Mouse (Mus musculus): ENCODE measurements around the gene Lcn12. TPM values are rescaled to one million over a fixed set of nuclear protein-coding genes. Genes with fewer than 3 reads are reported as not detected.
A peak's percentile ranks its signal among the peaks of the same experiment; 100 is the strongest.

Gene Lcn12
- total RNA-seq, 2 experiments from 2014 or later: not detected

DNA sequence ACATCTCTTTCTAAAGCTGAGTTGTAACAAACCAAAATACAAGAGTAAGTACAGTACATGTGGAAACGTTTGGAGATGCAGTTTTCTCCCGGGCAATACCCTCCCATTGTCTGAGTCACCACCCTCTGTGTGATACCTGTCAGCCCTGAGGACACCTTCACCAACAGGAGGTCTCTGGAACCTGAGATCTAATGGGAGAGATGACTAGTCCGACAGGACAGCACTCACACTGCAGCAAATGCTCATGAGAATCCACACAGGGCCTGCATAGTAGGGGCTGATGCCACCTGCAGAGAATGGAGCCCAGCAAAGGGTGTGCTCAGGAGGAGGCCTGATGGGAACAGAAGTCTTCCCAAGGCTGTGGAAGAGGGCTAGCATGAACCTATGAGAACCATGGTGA lies 32.3 kb downstream of the Lcn12 start:
- no peak for DNase-seq (ENCODE audit: low spot score in 2 of 2)

DNA sequence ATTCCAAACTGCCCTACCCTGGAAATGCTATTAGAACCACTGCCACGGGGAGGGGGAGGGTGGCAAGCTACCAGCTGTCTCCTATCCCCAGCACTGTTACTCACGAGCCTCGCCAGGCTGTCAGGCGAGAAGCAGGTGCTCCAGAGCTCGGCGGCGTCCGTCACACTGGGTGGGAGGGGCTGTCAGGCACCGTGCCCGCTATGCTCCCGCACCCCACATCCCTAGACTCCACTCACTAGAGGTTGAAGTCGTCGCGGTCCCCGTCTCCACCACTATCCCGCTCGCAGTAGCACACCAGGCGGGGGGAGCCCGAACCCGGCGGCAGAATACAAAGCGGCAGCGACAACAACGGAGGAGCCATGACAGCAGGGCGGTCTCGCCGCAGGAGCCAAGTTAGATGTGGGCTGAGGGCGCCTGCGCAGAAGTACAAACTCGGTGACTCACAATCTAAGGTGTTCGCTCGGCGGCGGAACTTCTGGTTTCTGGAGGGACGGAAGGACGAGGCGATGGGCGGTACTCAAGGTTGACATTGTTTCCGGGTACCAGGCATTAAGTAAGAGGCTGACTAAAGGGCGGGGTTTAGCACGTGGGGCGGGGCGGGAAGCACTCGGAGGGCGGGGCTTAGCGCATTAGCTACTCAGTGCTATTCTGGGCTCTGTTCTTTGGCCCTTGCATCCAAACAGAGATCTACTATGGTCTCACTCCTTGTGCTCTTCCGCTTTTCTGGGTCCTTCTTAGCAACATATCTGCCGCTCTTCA lies 33.0 kb downstream of the Lcn12 start, which contains the start of gene Paxx:
Gene Paxx, minus strand, starts transcription at position 544 of the 759 bp plus-strand sequence.
- peak; percentile 82 to 85 for DNase-seq (ENCODE audit: low spot score in 2 of 2)

DNA sequence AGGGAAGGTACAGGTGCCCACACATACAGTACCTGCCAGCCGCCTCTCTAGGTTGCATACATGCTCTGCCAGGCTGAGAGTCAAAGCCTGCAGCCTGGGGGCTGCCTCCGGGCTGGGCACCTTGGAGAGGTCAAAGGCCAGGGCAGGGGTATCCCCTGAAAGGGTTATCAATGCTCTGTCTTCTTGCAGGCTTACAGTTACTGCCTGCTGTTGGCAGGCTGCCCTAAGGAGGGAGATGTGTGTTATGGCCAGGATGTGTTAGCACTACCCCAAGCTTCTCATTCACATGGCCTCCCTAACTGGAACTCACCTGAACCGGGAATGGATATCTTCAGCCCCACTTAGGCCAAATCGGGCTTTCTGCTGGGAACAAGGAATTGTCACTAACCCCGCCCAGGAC lies 33.6 kb downstream of the Lcn12 start:
- DNase-seq (ENCODE audit: low spot score in 2 of 2): peak in 1 of 2 experiments; percentile 26

DNA sequence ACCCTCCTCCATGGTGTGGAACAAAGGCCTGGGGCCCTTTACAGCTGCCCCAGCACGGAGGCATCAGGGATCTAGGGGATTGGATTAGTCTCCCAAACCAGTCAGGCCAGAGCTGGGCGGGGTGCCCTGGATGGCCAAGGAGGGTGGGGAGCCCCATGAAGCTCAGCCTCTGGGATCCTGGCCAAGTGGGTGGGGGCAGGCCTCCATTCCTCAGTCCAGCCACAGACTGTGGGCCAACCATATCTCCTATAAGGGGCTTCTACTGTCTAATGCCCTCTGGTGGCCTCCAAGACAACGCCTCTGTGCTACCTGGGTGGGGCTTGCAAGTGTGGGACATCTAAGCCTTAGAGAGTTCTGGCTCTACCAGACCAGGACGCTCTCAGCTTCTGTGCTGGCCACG lies 34.8 kb downstream of the Lcn12 start:
- DNase-seq (ENCODE audit: low spot score in 2 of 2): no peak

DNA sequence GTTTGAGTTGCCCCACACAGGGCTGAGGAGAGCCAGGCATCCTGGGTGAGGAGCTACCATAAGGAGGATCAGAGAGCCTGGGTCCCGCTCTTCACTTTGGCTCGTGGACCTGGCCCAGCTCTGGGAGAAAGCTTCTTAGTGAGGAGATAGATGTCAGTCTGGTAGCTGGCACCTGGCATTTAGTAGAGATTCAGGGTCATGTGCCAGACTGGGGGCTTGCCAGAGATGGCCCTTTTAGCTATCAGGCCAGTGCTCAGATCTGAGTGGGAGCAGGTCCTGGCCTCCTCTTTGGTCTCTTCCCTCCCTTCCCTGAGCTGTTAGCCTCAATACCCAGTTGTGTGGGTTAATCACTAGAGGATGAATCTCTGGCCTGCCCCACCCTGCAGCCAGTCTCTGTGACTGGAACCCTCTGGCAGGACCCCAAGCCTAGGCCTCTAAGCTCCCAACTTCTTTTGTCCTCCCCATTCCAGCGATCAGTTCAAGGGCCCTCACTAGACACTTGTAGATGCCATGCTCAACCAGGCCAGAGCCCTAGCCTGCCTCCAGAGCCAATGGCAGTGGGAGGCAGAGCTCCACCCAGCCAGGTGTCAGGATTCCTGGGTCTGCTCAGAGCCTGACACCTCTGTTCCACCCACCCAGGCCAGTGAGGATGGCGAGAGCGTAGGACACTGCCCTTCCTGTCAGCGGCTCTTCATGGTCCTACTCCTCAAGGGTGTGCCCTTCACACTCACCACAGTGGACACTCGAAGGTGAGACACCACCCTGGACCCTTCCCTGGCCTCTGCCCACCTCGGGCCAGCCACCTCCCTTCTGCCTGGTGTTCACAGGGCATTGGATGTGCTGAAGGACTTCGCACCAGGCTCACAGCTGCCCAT lies 36.5 kb downstream of the Lcn12 start:
- DNase-seq (ENCODE audit: low spot score in 2 of 2): no peak

DNA sequence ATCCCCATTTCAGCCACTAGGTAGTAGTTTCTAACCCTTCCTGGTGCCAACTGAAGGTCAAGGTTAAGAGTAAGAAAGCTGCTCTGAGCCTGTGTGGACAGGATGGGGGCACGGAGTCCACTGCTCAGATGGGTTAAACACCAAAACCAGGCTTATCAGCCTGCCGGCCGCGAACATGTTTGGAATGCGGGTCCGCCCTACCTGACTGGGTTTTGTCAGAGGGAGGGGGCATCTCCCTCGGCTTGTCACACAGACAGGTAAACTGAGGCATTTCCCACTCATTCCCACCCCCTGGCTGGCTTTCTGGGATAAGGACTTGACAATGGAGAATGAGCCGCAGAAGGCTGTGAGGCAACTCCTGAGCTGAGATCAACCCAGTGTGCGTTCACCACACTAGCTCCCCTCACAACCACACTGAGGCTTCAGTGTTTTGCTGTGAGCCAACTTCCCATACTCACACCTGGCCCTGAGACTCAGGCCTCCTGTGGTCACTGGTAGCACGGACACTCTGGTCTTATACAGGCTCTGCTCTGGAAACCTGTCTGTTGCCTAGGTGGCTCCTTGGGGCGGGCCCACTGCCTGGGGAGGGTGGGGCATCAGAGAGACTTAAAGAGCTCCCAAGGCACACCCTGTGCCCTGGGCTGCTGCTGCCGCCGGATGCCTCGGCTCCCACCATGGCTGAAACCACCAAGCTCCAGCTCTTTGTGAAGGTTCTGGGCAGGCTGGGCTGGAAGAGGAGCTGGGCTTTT lies 37.3 kb downstream of the Lcn12 start, which contains the start of gene Clic3:
Gene Clic3, plus strand, starts transcription at position 634 of the 749 bp plus-strand sequence.
- no peak for DNase-seq (ENCODE audit: low spot score in 2 of 2)

DNA sequence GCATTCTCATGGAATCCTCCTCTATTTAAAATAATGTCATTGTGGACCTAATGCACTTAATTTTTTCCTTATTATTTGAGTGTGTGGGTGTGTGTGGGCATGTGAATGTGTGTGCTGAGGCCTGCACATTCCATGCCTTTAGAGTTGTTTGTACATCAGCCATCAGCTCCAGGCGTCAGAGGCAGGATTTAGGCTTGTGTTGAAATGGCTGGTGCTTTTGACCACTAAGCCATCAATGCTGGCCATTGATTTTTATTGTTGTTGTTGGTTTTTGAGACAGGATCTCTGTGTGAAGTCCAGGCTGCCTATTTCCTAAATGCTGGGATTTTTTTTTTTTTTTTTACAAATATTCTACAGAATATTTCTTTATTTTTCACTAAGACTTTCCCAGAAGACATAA lies 40.8 kb downstream of the Lcn12 start:
- DNase-seq (ENCODE audit: low spot score in 2 of 2): no peak

DNA sequence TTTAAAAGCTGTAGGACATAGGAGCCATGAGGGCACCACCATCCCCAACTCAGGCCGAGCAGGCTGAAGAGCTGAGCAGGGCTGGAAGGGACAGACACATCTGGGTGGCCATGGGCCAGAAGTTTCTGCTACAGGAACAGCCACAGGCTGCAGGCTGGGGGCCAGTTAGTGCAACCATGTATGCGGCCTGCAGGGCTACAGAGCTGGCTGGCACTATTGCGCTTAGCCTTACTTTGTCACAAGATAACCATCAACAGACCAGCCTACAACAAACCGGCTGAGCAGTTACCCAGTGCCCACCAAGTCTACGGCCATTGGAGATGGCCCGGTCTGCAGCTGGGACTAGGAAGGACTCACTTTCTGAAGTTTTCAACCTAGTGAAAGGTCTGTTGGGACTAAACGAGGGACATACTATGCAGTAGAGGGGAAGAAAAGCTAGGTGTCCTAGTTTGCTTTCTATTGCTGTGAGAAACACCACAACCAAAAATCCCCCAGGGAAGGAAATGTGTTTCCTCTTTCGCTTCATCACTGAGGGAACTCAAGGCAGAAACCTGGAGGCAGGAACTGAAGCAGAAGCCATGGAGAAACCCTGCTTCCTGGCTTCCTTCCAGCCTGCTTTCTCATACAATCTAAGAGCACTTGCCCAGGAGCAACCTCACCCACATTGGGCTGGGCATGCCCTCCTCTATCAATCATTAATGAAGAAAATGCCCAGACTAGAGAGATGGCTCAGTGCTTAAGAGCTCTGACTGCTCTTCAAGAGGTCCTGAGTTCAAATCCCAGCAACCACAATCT lies 42.7 kb downstream of the Lcn12 start:
- DNase-seq (ENCODE audit: low spot score in 2 of 2): no peak

DNA sequence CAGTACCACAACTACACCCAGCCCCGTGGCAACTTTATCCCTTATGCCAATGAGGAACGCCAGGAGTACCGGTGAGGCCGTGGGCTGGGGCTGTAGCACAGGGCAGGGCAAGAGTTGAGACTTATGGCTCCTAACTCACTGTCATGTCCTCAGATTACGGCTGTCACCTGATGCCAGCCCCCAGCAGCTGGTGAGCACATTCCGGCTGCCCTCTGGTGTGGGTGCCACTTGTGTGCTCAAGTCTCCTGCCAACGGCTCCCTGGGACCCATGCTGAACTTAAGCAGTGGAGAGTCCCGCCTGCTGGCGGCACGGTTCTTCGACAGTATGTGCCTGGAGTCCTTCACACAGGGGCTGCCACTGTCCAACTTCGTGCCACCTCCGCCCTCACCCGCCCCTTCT lies 51.0 kb downstream of the Lcn12 start:
- DNase-seq (ENCODE audit: low spot score in 2 of 2): no peak

DNA sequence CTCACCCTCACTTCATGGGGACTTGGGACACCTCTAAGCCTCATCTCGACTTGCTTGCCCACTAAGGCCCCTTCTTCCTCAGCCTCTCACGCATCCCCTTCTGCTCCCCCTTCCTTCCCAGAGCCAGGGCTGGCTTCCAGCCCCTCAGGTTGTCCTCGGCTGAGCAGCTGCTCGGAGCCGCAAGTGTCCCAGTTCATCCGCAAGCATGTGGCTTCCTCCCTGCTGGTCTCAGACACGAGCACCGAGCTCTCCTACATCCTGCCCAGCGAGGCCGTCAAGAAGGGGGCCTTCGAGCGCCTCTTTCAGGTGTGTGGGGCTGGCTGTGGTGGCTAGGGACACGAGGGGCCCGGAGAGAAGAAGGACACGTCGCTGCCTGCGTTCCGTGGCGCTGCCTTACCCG lies 52.6 kb downstream of the Lcn12 start:
- DNase-seq (ENCODE audit: low spot score in 2 of 2): no peak

Small RNAs within 50 kb of the gene (microRNA-seq; reads per million reads assigned to microRNA genes)
- gene Mir3087 (ENCODE audit: borderline number of aligned reads in 2 of 2): 0.47 to 2.4 reads per million in 2 experiments

Other genes starting within 250 kb of the Lcn12 start
- 1 to 10 TPM; 2.2 to 5.7 TPM for gene AL732309.1, start 247.0 kb downstream of the Lcn12 start, total RNA-seq (2021)
- 10 to 100 TPM; 19.5 to 24.4 TPM for gene Tmem203, start 238.5 kb downstream of the Lcn12 start, total RNA-seq (2021)
- gene Tprn, start 231.3 kb downstream of the Lcn12 start, total RNA-seq (2021): 1 to 10 TPM; 8.2 to 9.4 TPM
- gene Ssna1, start 221.5 kb downstream of the Lcn12 start, total RNA-seq (2021): 10 to 100 TPM; 37.2 to 40.1 TPM
- gene Anapc2, start 221.4 kb downstream of the Lcn12 start, total RNA-seq (2021): 10 to 100 TPM; 75.5 to 82.4 TPM
- not detected for gene Tmem210, start 205.8 kb downstream of the Lcn12 start, total RNA-seq (2021)
- not detected for gene Lrrc26, start 204.0 kb downstream of the Lcn12 start, total RNA-seq (2021)
- gene Grin1, start 174.7 kb downstream of the Lcn12 start, total RNA-seq (2021): 10 to 100 TPM; 10.0 to 10.5 TPM
- 10 to 100 TPM; 59.0 to 63.2 TPM for gene Man1b1, start 161.6 kb downstream of the Lcn12 start, total RNA-seq (2021)
- gene Dpp7, start 137.6 kb downstream of the Lcn12 start, total RNA-seq (2021): 10 to 100 TPM; 32.3 to 42.0 TPM
- 10 to 100 TPM; 18.8 to 20.9 TPM for gene Uap1l1, start 128.2 kb downstream of the Lcn12 start, total RNA-seq (2021)
- not detected for gene Sapcd2, start 121.6 kb downstream of the Lcn12 start, total RNA-seq (2021)
- 1 to 10 TPM; 3.2 to 8.3 TPM for gene Entpd2, start 98.0 kb downstream of the Lcn12 start, total RNA-seq (2021)
- gene Npdc1, start 94.6 kb downstream of the Lcn12 start, total RNA-seq (2021): 100 to 1,000 TPM; 125 to 161 TPM
- gene Fut7, start 70.6 kb downstream of the Lcn12 start, total RNA-seq (2021): under 1 TPM; 0.13 to 0.35 TPM
- gene Abca2, start 65.2 kb downstream of the Lcn12 start, total RNA-seq (2021): 10 to 100 TPM; 36.9 to 48.5 TPM
- gene Clic3, start 37.1 kb downstream of the Lcn12 start, total RNA-seq (2021): 1 to 10 TPM in 1 of 2 experiments, under 1 TPM in 1; 0.53 to 1.1 TPM
- gene Paxx, start 32.8 kb downstream of the Lcn12 start, total RNA-seq (2021): 10 to 100 TPM; 38.6 to 54.5 TPM
- gene Ptgds, start 23.9 kb downstream of the Lcn12 start, total RNA-seq (2021): 1 to 10 TPM; 1.1 to 3.1 TPM
- gene Fbxw5, start 6.8 kb upstream of the Lcn12 start, total RNA-seq (2021): 10 to 100 TPM; 92.1 to 94.5 TPM
- gene C8g, start 7.8 kb upstream of the Lcn12 start, total RNA-seq (2021): 1 to 10 TPM; 2.2 to 3.5 TPM
- gene Traf2, start 53.0 kb upstream of the Lcn12 start, total RNA-seq (2021): 10 to 100 TPM; 32.5 to 32.6 TPM
- gene Edf1, start 63.9 kb upstream of the Lcn12 start, total RNA-seq (2021): 100 to 1,000 TPM; 302 to 308 TPM
- 1 to 10 TPM; 3.4 to 4.4 TPM for gene Mamdc4, start 80.9 kb upstream of the Lcn12 start, total RNA-seq (2021)
- gene Phpt1, start 81.3 kb upstream of the Lcn12 start, total RNA-seq (2021): 10 to 100 TPM; 49.4 to 69.5 TPM
- 1 to 10 TPM; 1.5 to 1.7 TPM for gene Ajm1, start 87.8 kb upstream of the Lcn12 start, total RNA-seq (2021)
- gene Rabl6, start 114.6 kb upstream of the Lcn12 start, total RNA-seq (2021): 10 to 100 TPM; 82.3 to 97.5 TPM
- gene Ccdc183, start 123.8 kb upstream of the Lcn12 start, total RNA-seq (2021): not detected
- 10 to 100 TPM; 14.6 to 38.7 TPM for gene Tmem141, start 128.1 kb upstream of the Lcn12 start, total RNA-seq (2021)
- gene Fcna, start 134.1 kb upstream of the Lcn12 start, total RNA-seq (2021): 10 to 100 TPM in 1 of 2 experiments, 1 to 10 TPM in 1; 5.3 to 12.3 TPM
- not detected for gene Lcn8, start 159.2 kb upstream of the Lcn12 start, total RNA-seq (2021)
- not detected for gene Lcn5, start 164.0 kb upstream of the Lcn12 start, total RNA-seq (2021)
- gene Lcn6, start 182.9 kb upstream of the Lcn12 start, total RNA-seq (2021): not detected
- gene Lcn10, start 188.8 kb upstream of the Lcn12 start, total RNA-seq (2021): not detected
- 10 to 100 TPM in 1 of 2 experiments, not detected in 1; 67.0 TPM for gene Obp2a, start 206.1 kb upstream of the Lcn12 start, total RNA-seq (2021)
- gene Bmyc, start 212.8 kb upstream of the Lcn12 start, total RNA-seq (2021): 10 to 100 TPM; 36.0 to 42.9 TPM
- not detected for gene Obp2b, start 243.1 kb upstream of the Lcn12 start, total RNA-seq (2021)